8 mouse cellular contexts compared by ENCODE assay signal in genomic region chr4:45730862-45731831, GRCm38 (mm10).
DNase-seq lines count a peak whose midpoint lies in the region; ATAC-seq and TF ChIP-seq lines count a peak whose summit lies in the region.

No protein-coding gene starts in this region.

- intact Hi-C loops in gastrocnemius, adult 2 months (cut with DNase I), result no loop called here

- no peak overlapping the region; the same call in 1 of the 2 replicates for H3K4me2 ChIP-seq in forebrain, embryonic 13.5 days
- no peak overlapping the region for H3K4me2 ChIP-seq in limb, embryonic 14.5 days (replicated peaks; ENCODE audit: low read depth, low read length, severe bottlenecking)
- H3K4me2 ChIP-seq in stomach, postnatal 0 days (replicated peaks; ENCODE audit: low read depth), result no peak overlapping the region

- H3K4me3 ChIP-seq in gastrocnemius, adult 2 months, result no peak overlapping the region
- H3K4me3 ChIP-seq in forebrain, embryonic 13.5 days, result no peak overlapping the region
- no peak overlapping the region for H3K4me3 ChIP-seq in limb, embryonic 14.5 days (replicated peaks; ENCODE audit: low read length)
- H3K4me3 ChIP-seq in stomach, postnatal 0 days (ENCODE audit: low read depth, low read length), result no peak overlapping the region

- TF ChIP-seq CTCF in gastrocnemius, adult 2 months (IDR thresholded peaks at IDR 0.05), result peak; percentile 54
- peak; percentile 78 for TF ChIP-seq CTCF in stomach, postnatal 0 days (IDR thresholded peaks at IDR 0.05; ENCODE audit: low read depth)

- no peak overlapping the region for H3K9ac ChIP-seq in forebrain, embryonic 13.5 days
- no peak overlapping the region for H3K9ac ChIP-seq in limb, embryonic 14.5 days (ENCODE audit: low read depth, low read length, severe bottlenecking)
- H3K9ac ChIP-seq in stomach, postnatal 0 days (ENCODE audit: low read length), result no peak overlapping the region; the same call in 1 of the 2 replicates

- peaks cover 4% of the 10 kb centered on the region; the same call in 1 of the 2 replicates for H3K27me3 ChIP-seq in forebrain, embryonic 13.5 days
- H3K27me3 ChIP-seq in limb, embryonic 14.5 days (ENCODE audit: control insufficient read depth, insufficient read depth, low read length), result no peaks in the 10 kb centered on the region
- H3K27me3 ChIP-seq in stomach, postnatal 0 days (ENCODE audit: control insufficient read depth, insufficient read depth, low read length), result no peaks in the 10 kb centered on the region

- ATAC-seq in forebrain, embryonic 13.5 days, result peak; percentile 79
- ATAC-seq in limb, embryonic 14.5 days (ENCODE audit: low FRiP score, low read depth), result peak; percentile 80
- 0 out of 2 replicates have a peak, but pooled peaks have one; percentile 34 for ATAC-seq in stomach, postnatal 0 days (ENCODE audit: low FRiP score, low TSS enrichment)

- H3K9me3 ChIP-seq in forebrain, embryonic 13.5 days (replicated peaks), result no peaks in the 10 kb centered on the region
- H3K9me3 ChIP-seq in limb, embryonic 14.5 days (ENCODE audit: control insufficient read depth, low read length), result no peaks in the 10 kb centered on the region
- H3K9me3 ChIP-seq in stomach, postnatal 0 days (ENCODE audit: control insufficient read depth, low read length), result no peaks in the 10 kb centered on the region

- 36% methylated on average over 14 of the region's 14 CpGs for WGBS in forebrain, embryonic 13.5 days
- 16% methylated on average over 14 of the region's 14 CpGs for WGBS in limb, embryonic 14.5 days
- WGBS in stomach, postnatal 0 days, result 36% methylated on average over 14 of the region's 14 CpGs

- peaks cover 45% of the 10 kb centered on the region for H3K4me1 ChIP-seq in forebrain, embryonic 13.5 days
- peaks cover 25% of the 10 kb centered on the region for H3K4me1 ChIP-seq in limb, embryonic 14.5 days (ENCODE audit: control insufficient read depth, insufficient read depth, low read length)
- H3K4me1 ChIP-seq in stomach, postnatal 0 days (replicated peaks; ENCODE audit: control insufficient read depth, insufficient read depth), result no peaks in the 10 kb centered on the region

- no peak for DNase-seq in gastrocnemius, adult 2 months
- DNase-seq in gastrocnemius, postnatal 25 days, result no peak
- DNase-seq in MN1 (ENCODE audit: low spot score), result peak; percentile 79
- peak; percentile 72 for DNase-seq in limb, embryonic 14.5 days (ENCODE audit: low spot score)
- peak; percentile 26 for DNase-seq in stomach, postnatal 0 days (ENCODE audit: low spot score)
- no peak for DNase-seq in layer of hippocampus, postnatal 14 days (ENCODE audit: low spot score in 2 of 2)
- no peak for DNase-seq in adrenal gland, postnatal 25 days

- H3K36me3 ChIP-seq in forebrain, embryonic 13.5 days (ENCODE audit: poor library complexity, severe bottlenecking), result no peaks in the 10 kb centered on the region
- no peaks in the 10 kb centered on the region for H3K36me3 ChIP-seq in limb, embryonic 14.5 days (ENCODE audit: control insufficient read depth, insufficient read depth, low read length)
- H3K36me3 ChIP-seq in stomach, postnatal 0 days (ENCODE audit: control insufficient read depth, insufficient read depth, low read length), result no peaks in the 10 kb centered on the region

- H3K27ac ChIP-seq in gastrocnemius, adult 2 months, result no peak overlapping the region
- H3K27ac ChIP-seq in forebrain, embryonic 13.5 days, result 0 out of 2 replicates have a peak overlapping the region, but pooled peaks have one; percentile 22
- peak overlapping the region; percentile 82 for H3K27ac ChIP-seq in limb, embryonic 14.5 days (replicated peaks; ENCODE audit: low read depth, low read length)
- H3K27ac ChIP-seq in stomach, postnatal 0 days (replicated peaks), result no peak overlapping the region

- no peak for TF ChIP-seq POLR2A in limb, embryonic 14.5 days (IDR thresholded peaks at IDR 0.05; ENCODE audit: borderline replicate concordance, extremely low read depth, insufficient read depth, insufficient read length)

- no peak for TF ChIP-seq EP300 in stomach, postnatal 0 days (optimal IDR thresholded peaks at IDR 0.05)

Comparison
In these comparisons a context has a peak if more than half of its experiments do, and no peak if none do; other contexts are left out.
1. DNase-seq: peak in MN1 (single experiment), limb, embryonic 14.5 days (single experiment) and stomach, postnatal 0 days (single experiment); none in gastrocnemius, adult 2 months (single experiment), gastrocnemius, postnatal 25 days (single experiment), layer of hippocampus, postnatal 14 days (0 of 2) and adrenal gland, postnatal 25 days (single experiment).
2. H3K27ac ChIP-seq: peak in forebrain, embryonic 13.5 days (single experiment) and limb, embryonic 14.5 days (single experiment); none in gastrocnemius, adult 2 months (single experiment) and stomach, postnatal 0 days (single experiment).
3. Peak in every context shown above with its lines, with median percentiles within 50 percentile points of each other: ATAC-seq.